Mouse (Mus musculus): ENCODE results near the gene Pnrc2. TPM values are rescaled to one million over a fixed set of nuclear protein-coding genes. Genes with fewer than 3 reads are reported as not detected.

Gene Pnrc2
- polyA plus RNA-seq, 1 experiment from 2014 or later = 205 TPM

GRCm38 (mm10) chr4:135853987-135854546, 19.6 kb downstream of the Pnrc2 start:
- 97% methylated on average over 14 of the region's 14 CpGs for WGBS
- H3K4me1 ChIP-seq = peaks cover 52% of the 10 kb centered on the region

GRCm38 (mm10) chr4:135851942-135852341, 21.7 kb downstream of the Pnrc2 start:
- Histone ChIP-seq H3K36me3 (replicated peaks) (no peaks in the 10 kb centered on the region), H3K9me3 (no peaks in the 10 kb centered on the region), H3K4me3 (no peak overlapping the region), H3K4me1 (peaks cover 34% of the 10 kb centered on the region), H3K27ac (no peak overlapping the region), H3K27me3 (ENCODE audit: poor library complexity, severe bottlenecking) (no peaks in the 10 kb centered on the region)
- no peak for DNase-seq (ENCODE audit: extremely low spot score, low spot score)
- WGBS = 91% methylated on average over 9 of the region's 9 CpGs

More at GRCm38 (mm10) chr4:135853987-135854546, 19.6 kb downstream of the Pnrc2 start:
- H3K4me3 ChIP-seq = peak overlapping the region; percentile 91; the same call in 1 of the 2 replicates
- H3K27ac ChIP-seq = peak overlapping the region; percentile 100
- peaks cover 5% of the 10 kb centered on the region for H3K36me3 ChIP-seq (replicated peaks)
- DNase-seq (ENCODE audit: extremely low spot score, low spot score) = no peak
- H3K27me3 ChIP-seq (ENCODE audit: poor library complexity, severe bottlenecking) = no peaks in the 10 kb centered on the region
- no peaks in the 10 kb centered on the region for H3K9me3 ChIP-seq

GRCm38 (mm10) chr4:135850411-135851095, 23.1 kb downstream of the Pnrc2 start:
- DNase-seq (ENCODE audit: extremely low spot score, low spot score) = no peak
- peak overlapping the region; percentile 59 for H3K27ac ChIP-seq
- H3K36me3 ChIP-seq (replicated peaks) = no peaks in the 10 kb centered on the region
- WGBS = 44% methylated on average over 13 of the region's 13 CpGs
- H3K4me1 ChIP-seq = peaks cover 31% of the 10 kb centered on the region
- H3K27me3 ChIP-seq (ENCODE audit: poor library complexity, severe bottlenecking) = no peaks in the 10 kb centered on the region
- H3K9me3 ChIP-seq = no peaks in the 10 kb centered on the region
- H3K4me3 ChIP-seq = peak overlapping the region; percentile 5; the same call in 1 of the 2 replicates

- no peak overlapping the region for H3K4me3 ChIP-seq
- H3K27ac ChIP-seq = no peak overlapping the region
- no peaks in the 10 kb centered on the region for H3K9me3 ChIP-seq
- WGBS = 75% methylated on average over 5 of the region's 5 CpGs
- DNase-seq (ENCODE audit: extremely low spot score, low spot score) = no peak
- H3K36me3 ChIP-seq (replicated peaks) = no peaks in the 10 kb centered on the region
- H3K4me1 ChIP-seq = peaks cover 14% of the 10 kb centered on the region
- no peaks in the 10 kb centered on the region for H3K27me3 ChIP-seq (ENCODE audit: poor library complexity, severe bottlenecking)
These were observed 26.1 kb downstream of the Pnrc2 start for GRCm38 (mm10) chr4:135847581-135847980.

- WGBS = 88% methylated on average over 6 of the region's 6 CpGs
- H3K9me3 ChIP-seq = no peaks in the 10 kb centered on the region; the same call in 1 of the 2 replicates
- H3K27ac ChIP-seq = no peak overlapping the region
- H3K36me3 ChIP-seq (replicated peaks) = no peaks in the 10 kb centered on the region
- no peak overlapping the region for H3K4me3 ChIP-seq
- H3K27me3 ChIP-seq (ENCODE audit: poor library complexity, severe bottlenecking) = no peaks in the 10 kb centered on the region
- no peak for DNase-seq (ENCODE audit: extremely low spot score, low spot score)
- H3K4me1 ChIP-seq = no peaks in the 10 kb centered on the region
These were observed 29.2 kb downstream of the Pnrc2 start for GRCm38 (mm10) chr4:135844400-135844799.

- 92% methylated on average over 21 of the region's 21 CpGs for WGBS
- Histone ChIP-seq H3K27ac (no peak overlapping the region), H3K4me1 (no peaks in the 10 kb centered on the region), H3K9me3 (no peaks in the 10 kb centered on the region; the same call in 1 of the 2 replicates), H3K27me3 (ENCODE audit: poor library complexity, severe bottlenecking) (no peaks in the 10 kb centered on the region), H3K36me3 (replicated peaks) (no peaks in the 10 kb centered on the region), H3K4me3 (no peak overlapping the region)
- DNase-seq (ENCODE audit: extremely low spot score, low spot score) = no peak
These were observed 34.2 kb downstream of the Pnrc2 start for GRCm38 (mm10) chr4:135839293-135840011.

- DNase-seq (ENCODE audit: extremely low spot score, low spot score) = no peak
- Histone ChIP-seq H3K36me3 (replicated peaks) (no peaks in the 10 kb centered on the region), H3K4me3 (no peak overlapping the region), H3K4me1 (peaks cover 5% of the 10 kb centered on the region), H3K27me3 (ENCODE audit: poor library complexity, severe bottlenecking) (no peaks in the 10 kb centered on the region), H3K9me3 (no peaks in the 10 kb centered on the region; the same call in 1 of the 2 replicates), H3K27ac (no peak overlapping the region)
- 88% methylated on average over 3 of the region's 3 CpGs for WGBS
These were observed 34.7 kb downstream of the Pnrc2 start for GRCm38 (mm10) chr4:135838925-135839292.

GRCm38 (mm10) chr4:135834124-135834717, 39.4 kb downstream of the Pnrc2 start:
- WGBS = 91% methylated on average over 8 of the region's 8 CpGs
- H3K9me3 ChIP-seq = no peaks in the 10 kb centered on the region
- H3K36me3 ChIP-seq (replicated peaks) = no peaks in the 10 kb centered on the region
- peaks cover 28% of the 10 kb centered on the region for H3K4me1 ChIP-seq
- H3K27ac ChIP-seq = peak overlapping the region; percentile 79
- DNase-seq (ENCODE audit: extremely low spot score, low spot score) = no peak
- no peaks in the 10 kb centered on the region for H3K27me3 ChIP-seq (ENCODE audit: poor library complexity, severe bottlenecking)
- H3K4me3 ChIP-seq = no peak overlapping the region

GRCm38 (mm10) chr4:135833301-135834123, 40.1 kb downstream of the Pnrc2 start:
- DNase-seq (ENCODE audit: extremely low spot score, low spot score) = peak; percentile 33
- Histone ChIP-seq H3K36me3 (replicated peaks) (no peaks in the 10 kb centered on the region), H3K27me3 (ENCODE audit: poor library complexity, severe bottlenecking) (no peaks in the 10 kb centered on the region), H3K4me3 (peak overlapping the region; percentile 14; the same call in 1 of the 2 replicates), H3K4me1 (peaks cover 35% of the 10 kb centered on the region), H3K27ac (peak overlapping the region; percentile 79), H3K9me3 (no peaks in the 10 kb centered on the region)
- 58% methylated on average over 12 of the region's 12 CpGs for WGBS

- Histone ChIP-seq H3K27me3 (ENCODE audit: poor library complexity, severe bottlenecking) (no peaks in the 10 kb centered on the region), H3K27ac (no peak overlapping the region), H3K4me1 (peaks cover 39% of the 10 kb centered on the region), H3K36me3 (replicated peaks) (no peaks in the 10 kb centered on the region), H3K9me3 (no peaks in the 10 kb centered on the region), H3K4me3 (no peak overlapping the region)
- no peak for DNase-seq (ENCODE audit: extremely low spot score, low spot score)
- 88% methylated on average over 11 of the region's 11 CpGs for WGBS
These were observed 41.6 kb downstream of the Pnrc2 start for GRCm38 (mm10) chr4:135832070-135832469.

- WGBS = 50% methylated on average over 11 of the region's 11 CpGs
- Histone ChIP-seq H3K4me1 (peaks cover 35% of the 10 kb centered on the region), H3K36me3 (replicated peaks) (no peaks in the 10 kb centered on the region), H3K27ac (peak overlapping the region; percentile 78), H3K4me3 (no peak overlapping the region), H3K9me3 (no peaks in the 10 kb centered on the region), H3K27me3 (ENCODE audit: poor library complexity, severe bottlenecking) (no peaks in the 10 kb centered on the region)
- peak; percentile 39 for DNase-seq (ENCODE audit: extremely low spot score, low spot score)
These were observed 45.2 kb downstream of the Pnrc2 start for GRCm38 (mm10) chr4:135828491-135828890.

- 56% methylated on average over 8 of the region's 8 CpGs for WGBS
- Histone ChIP-seq H3K36me3 (replicated peaks) (no peaks in the 10 kb centered on the region), H3K27me3 (ENCODE audit: poor library complexity, severe bottlenecking) (no peaks in the 10 kb centered on the region), H3K4me1 (peaks cover 16% of the 10 kb centered on the region), H3K9me3 (no peaks in the 10 kb centered on the region), H3K27ac (no peak overlapping the region), H3K4me3 (no peak overlapping the region)
- no peak for DNase-seq (ENCODE audit: extremely low spot score, low spot score)
These were observed 49.4 kb downstream of the Pnrc2 start for GRCm38 (mm10) chr4:135824254-135824653.
